Mouse (Mus musculus): ENCODE measurements around the gene Il17c. TPM values are rescaled to one million over a fixed set of nuclear protein-coding genes. Genes with fewer than 3 reads are reported as not detected.

The Il17c gene
- polyA plus RNA-seq, 1 experiment from 2014 or later, result not detected

DNA sequence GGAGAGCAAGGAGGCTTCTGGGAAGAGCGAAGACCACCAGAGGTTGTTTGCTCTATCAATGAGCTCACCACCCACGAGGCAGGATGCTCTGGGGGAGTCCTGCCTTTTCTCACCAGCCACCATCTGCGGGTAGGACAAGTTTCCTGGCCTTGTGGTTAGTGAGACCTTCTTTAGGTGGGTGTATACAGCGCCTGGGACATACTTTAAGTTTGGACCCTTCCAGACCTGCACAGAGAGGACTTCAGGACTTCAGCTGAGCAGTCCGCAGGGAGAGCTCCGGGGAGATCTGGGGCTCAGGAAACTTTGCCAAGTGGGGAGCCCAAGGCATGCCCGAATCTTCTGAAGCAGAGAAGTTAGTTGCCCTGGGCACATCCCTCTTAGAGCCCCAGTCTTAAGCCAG is 38.2 kb downstream of the Il17c start:
- Histone ChIP-seq H3K9ac (ENCODE audit: low read length) (peak overlapping the region; percentile 30; the same call in 1 of the 2 replicates), H3K4me3 (ENCODE audit: low read depth, low read length) (peak overlapping the region; percentile 30), H3K27ac (ENCODE audit: low read depth) (no peak overlapping the region), H3K36me3 (ENCODE audit: control insufficient read depth, insufficient read depth, low read length) (no peaks in the 10 kb centered on the region), H3K4me2 (ENCODE audit: low read length) (peak overlapping the region; percentile 57), H3K27me3 (replicated peaks; ENCODE audit: control insufficient read depth, insufficient read depth, low read length) (peaks cover 55% of the 10 kb centered on the region), H3K9me3 (ENCODE audit: control insufficient read depth, low read length) (no peaks in the 10 kb centered on the region), H3K4me1 (replicated peaks; ENCODE audit: control insufficient read depth, insufficient read depth, low read length) (peaks cover 6% of the 10 kb centered on the region)
- 20% methylated on average over 7 of the region's 7 CpGs for WGBS
- no peak for ATAC-seq (replicated peaks; ENCODE audit: low FRiP score, low TSS enrichment, low read depth)
- no peak for DNase-seq (ENCODE audit: low spot score)

DNA sequence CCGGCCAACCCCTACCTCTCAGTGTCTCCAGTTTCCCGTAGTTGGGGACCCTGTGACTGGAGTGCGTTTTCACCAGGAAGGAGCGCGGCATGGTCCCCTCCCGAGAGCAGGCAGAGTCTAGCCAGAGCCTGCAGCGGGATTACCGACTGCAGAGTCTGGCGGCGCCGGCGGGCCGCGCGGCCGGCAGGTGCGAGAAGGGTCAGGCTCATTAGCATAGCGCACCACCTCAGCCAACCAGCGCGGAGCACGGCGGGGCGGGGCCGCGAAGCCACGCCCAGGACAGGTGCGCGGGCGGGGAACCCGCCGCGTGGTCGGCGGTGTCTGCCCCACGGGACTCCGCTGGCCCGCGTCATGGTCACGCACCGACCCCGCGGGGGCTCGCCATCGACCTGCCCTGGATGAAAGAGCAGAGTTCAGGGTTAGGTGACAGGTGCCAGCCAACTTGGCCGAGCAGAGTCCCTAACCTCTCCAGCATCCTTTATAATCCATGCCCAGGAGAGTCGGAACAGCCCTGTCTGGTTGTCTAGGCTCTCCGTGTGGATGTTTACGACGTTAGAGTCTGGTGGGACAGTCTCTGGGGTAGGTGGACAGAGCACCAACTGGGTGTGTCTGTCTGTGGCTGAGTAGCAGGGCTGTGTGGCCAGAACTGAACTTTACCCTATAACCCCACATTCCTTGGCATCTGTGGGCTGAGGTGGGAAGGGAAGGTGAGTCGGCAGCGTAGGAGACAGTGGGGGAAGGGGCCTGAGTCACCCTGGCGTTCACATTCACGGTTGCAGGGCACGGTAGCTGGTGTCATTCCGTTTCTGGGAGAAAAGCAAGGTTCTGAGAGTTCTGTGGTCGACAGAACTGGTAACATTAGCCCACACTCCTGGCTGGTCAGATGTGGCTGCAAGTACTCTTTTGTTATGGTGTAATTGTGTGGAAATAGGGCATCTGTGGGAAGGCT is 39.0 kb downstream of the Il17c start, which contains the start of gene Snai3:
Gene Snai3 (minus strand): TSS at position 210 of the 949 bp plus-strand sequence.
- Histone ChIP-seq H3K4me2 (ENCODE audit: low read length) (peak within 1 kb of the TSS; percentile 57), H3K9me3 (ENCODE audit: control insufficient read depth, low read length) (no peaks in the 10 kb centered on the region), H3K9ac (ENCODE audit: low read length) (peak within 1 kb of the TSS; percentile 30), H3K27ac (ENCODE audit: low read depth) (no peak within 1 kb of the TSS), H3K4me1 (replicated peaks; ENCODE audit: control insufficient read depth, insufficient read depth, low read length) (peaks cover 6% of the 10 kb centered on the region), H3K36me3 (ENCODE audit: control insufficient read depth, insufficient read depth, low read length) (0 out of 2 replicates have a peak, but pooled peaks cover 4% of the 10 kb centered on the region), H3K27me3 (replicated peaks; ENCODE audit: control insufficient read depth, insufficient read depth, low read length) (peaks cover 55% of the 10 kb centered on the region), H3K4me3 (ENCODE audit: low read depth, low read length) (peak within 1 kb of the TSS; percentile 30)
- ATAC-seq (replicated peaks; ENCODE audit: low FRiP score, low TSS enrichment, low read depth) (peak; percentile 88), DNase-seq (ENCODE audit: low spot score) (peak; percentile 84)
- WGBS, result 2% methylated on average over 56 of the region's 56 CpGs

GRCm38 (mm10) chr8:122461473-122462148 is 39.8 kb downstream of the Il17c start:
- Histone ChIP-seq H3K9me3 (ENCODE audit: control insufficient read depth, low read length) (no peaks in the 10 kb centered on the region), H3K4me3 (ENCODE audit: low read depth, low read length) (no peak overlapping the region), H3K9ac (ENCODE audit: low read length) (no peak overlapping the region), H3K27ac (ENCODE audit: low read depth) (no peak overlapping the region), H3K4me1 (replicated peaks; ENCODE audit: control insufficient read depth, insufficient read depth, low read length) (peaks cover 6% of the 10 kb centered on the region), H3K4me2 (ENCODE audit: low read length) (no peak overlapping the region), H3K27me3 (replicated peaks; ENCODE audit: control insufficient read depth, insufficient read depth, low read length) (peaks cover 54% of the 10 kb centered on the region), H3K36me3 (ENCODE audit: control insufficient read depth, insufficient read depth, low read length) (peaks cover 10% of the 10 kb centered on the region)
- DNase-seq (ENCODE audit: low spot score) (no peak), ATAC-seq (replicated peaks; ENCODE audit: low FRiP score, low TSS enrichment, low read depth) (no peak)
- WGBS, result 67% methylated on average over 11 of the region's 11 CpGs

GRCm38 (mm10) chr8:122462510-122462909 is 40.7 kb downstream of the Il17c start:
- ATAC-seq (replicated peaks; ENCODE audit: low FRiP score, low TSS enrichment, low read depth), result no peak
- peaks cover 6% of the 10 kb centered on the region for H3K4me1 ChIP-seq (replicated peaks; ENCODE audit: control insufficient read depth, insufficient read depth, low read length)
- H3K4me2 ChIP-seq (ENCODE audit: low read length), result no peak overlapping the region
- no peak overlapping the region for H3K9ac ChIP-seq (ENCODE audit: low read length)
- peaks cover 47% of the 10 kb centered on the region for H3K27me3 ChIP-seq (replicated peaks; ENCODE audit: control insufficient read depth, insufficient read depth, low read length)
- DNase-seq (ENCODE audit: low spot score), result no peak
- no peak overlapping the region for H3K27ac ChIP-seq (ENCODE audit: low read depth)
- H3K4me3 ChIP-seq (ENCODE audit: low read depth, low read length), result no peak overlapping the region
- H3K9me3 ChIP-seq (ENCODE audit: control insufficient read depth, low read length), result no peaks in the 10 kb centered on the region
- H3K36me3 ChIP-seq (ENCODE audit: control insufficient read depth, insufficient read depth, low read length), result peaks cover 19% of the 10 kb centered on the region
- WGBS, result 68% methylated on average over 8 of the region's 8 CpGs

DNA sequence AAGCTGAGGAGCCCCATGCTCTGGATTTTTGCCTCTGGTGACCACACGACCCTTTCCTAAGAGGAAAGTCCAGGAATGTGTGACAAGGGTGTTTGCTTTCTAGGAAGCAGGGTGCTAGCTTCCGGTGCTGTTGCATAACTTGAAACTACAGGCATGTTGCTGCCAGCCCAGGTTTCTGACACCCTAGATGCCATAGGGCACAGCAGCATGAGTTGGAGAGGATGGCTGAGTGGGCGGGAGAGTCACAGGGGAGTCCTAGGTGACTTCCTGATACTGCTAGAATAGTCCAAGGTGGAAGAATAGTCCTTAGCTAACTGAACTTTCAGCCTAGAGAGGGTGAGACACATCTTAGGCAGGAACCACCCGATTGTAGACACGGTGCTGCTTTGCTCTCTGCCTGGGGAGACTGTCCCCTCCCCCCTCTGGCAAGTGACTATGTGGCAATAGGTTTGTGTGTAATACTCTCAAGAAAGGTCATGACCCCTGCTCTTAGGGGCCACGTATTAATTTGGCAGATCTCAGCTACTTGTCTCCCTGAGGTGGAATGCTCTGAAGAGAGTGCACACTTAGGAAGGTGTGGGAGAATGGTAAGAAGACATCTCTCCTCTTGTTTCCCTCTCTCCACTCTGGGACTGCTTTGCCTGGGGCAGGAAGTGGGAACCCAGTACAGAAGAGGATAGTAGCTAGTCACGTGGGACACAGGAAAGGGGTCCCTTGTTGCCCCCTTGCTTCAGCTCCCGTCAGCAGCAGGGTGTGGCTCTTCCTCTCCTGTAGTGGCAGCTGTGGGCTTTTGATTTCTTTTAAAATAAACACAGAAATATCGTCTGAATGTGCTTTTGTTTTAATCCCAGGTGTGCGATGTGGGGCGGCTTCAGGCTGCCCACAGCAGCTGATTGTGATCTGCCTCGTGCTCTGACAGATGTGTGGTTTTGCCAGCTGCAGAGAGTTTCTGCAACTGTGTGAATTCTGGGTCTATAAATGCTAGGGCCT is 42.1 kb downstream of the Il17c start:
- H3K9ac ChIP-seq (ENCODE audit: low read length), result no peak overlapping the region
- peaks cover 6% of the 10 kb centered on the region for H3K4me1 ChIP-seq (replicated peaks; ENCODE audit: control insufficient read depth, insufficient read depth, low read length)
- WGBS, result 51% methylated on average over 12 of the region's 12 CpGs
- H3K27ac ChIP-seq (ENCODE audit: low read depth), result no peak overlapping the region
- H3K27me3 ChIP-seq (replicated peaks; ENCODE audit: control insufficient read depth, insufficient read depth, low read length), result peaks cover 35% of the 10 kb centered on the region
- H3K36me3 ChIP-seq (ENCODE audit: control insufficient read depth, insufficient read depth, low read length), result peaks cover 33% of the 10 kb centered on the region
- H3K4me2 ChIP-seq (ENCODE audit: low read length), result no peak overlapping the region
- no peak overlapping the region for H3K4me3 ChIP-seq (ENCODE audit: low read depth, low read length)
- no peak for ATAC-seq (replicated peaks; ENCODE audit: low FRiP score, low TSS enrichment, low read depth)
- H3K9me3 ChIP-seq (ENCODE audit: control insufficient read depth, low read length), result no peaks in the 10 kb centered on the region
- no peak for DNase-seq (ENCODE audit: low spot score)

GRCm38 (mm10) chr8:122464985-122465384 is 43.2 kb downstream of the Il17c start:
- Histone ChIP-seq H3K36me3 (ENCODE audit: control insufficient read depth, insufficient read depth, low read length) (peaks cover 41% of the 10 kb centered on the region), H3K4me2 (ENCODE audit: low read length) (no peak overlapping the region), H3K9me3 (ENCODE audit: control insufficient read depth, low read length) (no peaks in the 10 kb centered on the region), H3K9ac (ENCODE audit: low read length) (no peak overlapping the region), H3K4me1 (replicated peaks; ENCODE audit: control insufficient read depth, insufficient read depth, low read length) (peaks cover 6% of the 10 kb centered on the region), H3K4me3 (ENCODE audit: low read depth, low read length) (no peak overlapping the region), H3K27me3 (replicated peaks; ENCODE audit: control insufficient read depth, insufficient read depth, low read length) (peaks cover 25% of the 10 kb centered on the region), H3K27ac (ENCODE audit: low read depth) (no peak overlapping the region)
- 75% methylated on average over 7 of the region's 7 CpGs for WGBS
- no peak for DNase-seq (ENCODE audit: low spot score)
- ATAC-seq (replicated peaks; ENCODE audit: low FRiP score, low TSS enrichment, low read depth), result no peak

- Histone ChIP-seq H3K4me2 (ENCODE audit: low read length) (no peak overlapping the region), H3K27ac (ENCODE audit: low read depth) (no peak overlapping the region), H3K4me1 (replicated peaks; ENCODE audit: control insufficient read depth, insufficient read depth, low read length) (no peaks in the 10 kb centered on the region), H3K9ac (ENCODE audit: low read length) (no peak overlapping the region), H3K4me3 (ENCODE audit: low read depth, low read length) (no peak overlapping the region), H3K36me3 (ENCODE audit: control insufficient read depth, insufficient read depth, low read length) (peaks cover 42% of the 10 kb centered on the region), H3K9me3 (ENCODE audit: control insufficient read depth, low read length) (no peaks in the 10 kb centered on the region), H3K27me3 (replicated peaks; ENCODE audit: control insufficient read depth, insufficient read depth, low read length) (no peaks in the 10 kb centered on the region)
- DNase-seq (ENCODE audit: low spot score) (no peak), ATAC-seq (replicated peaks; ENCODE audit: low FRiP score, low TSS enrichment, low read depth) (no peak)
- WGBS, result 92% methylated on average over 13 of the region's 13 CpGs
Observed at GRCm38 (mm10) chr8:122467816-122468215, 46.0 kb downstream of the Il17c start.

DNA sequence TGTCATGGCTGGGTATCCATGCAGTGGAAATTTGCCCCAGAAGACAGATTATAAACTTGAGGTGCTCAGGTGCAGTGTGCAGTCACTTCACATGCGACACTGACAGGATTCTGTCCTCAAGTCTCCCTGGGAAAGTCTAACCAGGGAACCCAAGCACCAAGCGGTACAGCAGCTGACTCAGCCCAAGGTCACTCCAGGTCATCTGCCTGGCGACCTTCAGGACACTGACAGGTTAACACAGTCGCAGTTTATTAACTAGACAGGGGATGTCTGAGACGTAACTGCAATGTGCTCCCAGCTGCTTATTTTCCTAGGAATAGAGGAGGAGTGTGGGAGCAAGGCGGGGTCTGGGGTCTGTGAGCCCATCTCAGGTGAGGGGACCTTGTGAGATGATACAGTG is 47.6 kb downstream of the Il17c start:
- Histone ChIP-seq H3K4me2 (ENCODE audit: low read length) (no peak overlapping the region), H3K9ac (ENCODE audit: low read length) (no peak overlapping the region), H3K9me3 (ENCODE audit: control insufficient read depth, low read length) (no peaks in the 10 kb centered on the region), H3K36me3 (ENCODE audit: control insufficient read depth, insufficient read depth, low read length) (peaks cover 48% of the 10 kb centered on the region), H3K4me3 (ENCODE audit: low read depth, low read length) (no peak overlapping the region), H3K27ac (ENCODE audit: low read depth) (no peak overlapping the region), H3K4me1 (replicated peaks; ENCODE audit: control insufficient read depth, insufficient read depth, low read length) (peaks cover 5% of the 10 kb centered on the region), H3K27me3 (replicated peaks; ENCODE audit: control insufficient read depth, insufficient read depth, low read length) (no peaks in the 10 kb centered on the region)
- ATAC-seq (replicated peaks; ENCODE audit: low FRiP score, low TSS enrichment, low read depth), result no peak
- WGBS, result 74% methylated on average over 6 of the region's 6 CpGs
- DNase-seq (ENCODE audit: low spot score), result no peak

All from intestine, embryonic 14.5 days (tissue).